Mouse (Mus musculus): Measurements from ENCODE around the gene Olfr659. TPM values are rescaled to one million over a fixed set of nuclear protein-coding genes. Genes with fewer than 3 reads are reported as not detected.

Gene Olfr659
- polyA plus RNA-seq (2014; fragmentation: Illumina TruSeq; extraction: RNeasy Lipid Tissue Mini Kit (QIAGEN cat#74804)): not detected

DNA sequence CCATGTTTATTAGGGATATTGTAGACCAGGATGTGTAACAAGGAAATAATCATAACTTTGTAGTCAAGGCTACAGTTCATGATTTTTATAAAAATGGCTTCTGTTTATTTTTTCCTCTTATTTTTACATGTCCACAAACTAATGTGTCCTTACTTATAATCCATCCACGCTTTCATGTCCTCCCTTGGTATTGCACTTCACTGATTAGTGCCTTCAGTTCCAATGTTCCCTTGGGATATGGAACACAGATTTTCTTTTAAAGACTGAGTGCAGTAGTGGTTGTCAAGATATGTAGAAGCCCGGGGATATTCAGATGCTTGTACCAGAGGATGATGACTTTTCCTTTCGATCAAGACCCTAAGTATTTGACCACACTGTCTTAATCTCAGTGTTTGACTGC is at the start of gene Olfr659:
Olfr659 (plus strand) TSS at position 301 of the 400 bp plus-strand sequence.

DNA sequence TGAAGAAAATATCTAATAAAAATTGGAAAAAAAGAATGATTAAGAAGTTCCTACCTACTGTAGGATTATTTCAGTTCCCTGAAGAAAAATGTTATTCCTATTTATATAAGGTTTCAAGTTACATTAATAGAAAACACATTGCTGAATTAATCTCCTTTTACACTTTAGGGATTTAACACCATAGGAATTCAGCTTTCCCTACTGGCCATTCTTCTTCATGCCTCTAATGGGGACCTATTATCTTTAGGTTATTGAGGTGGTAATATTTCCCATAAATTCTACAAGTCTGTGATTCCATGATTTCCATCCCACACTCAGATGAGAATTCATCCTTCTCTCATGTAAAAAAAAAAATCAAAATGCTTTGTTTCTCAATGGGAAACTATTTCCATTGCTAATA is 42.1 kb upstream of the Olfr659 start, which contains the start of gene Olfr657:
Olfr657 (plus strand) TSS at position 301 of the 400 bp plus-strand sequence.

DNA sequence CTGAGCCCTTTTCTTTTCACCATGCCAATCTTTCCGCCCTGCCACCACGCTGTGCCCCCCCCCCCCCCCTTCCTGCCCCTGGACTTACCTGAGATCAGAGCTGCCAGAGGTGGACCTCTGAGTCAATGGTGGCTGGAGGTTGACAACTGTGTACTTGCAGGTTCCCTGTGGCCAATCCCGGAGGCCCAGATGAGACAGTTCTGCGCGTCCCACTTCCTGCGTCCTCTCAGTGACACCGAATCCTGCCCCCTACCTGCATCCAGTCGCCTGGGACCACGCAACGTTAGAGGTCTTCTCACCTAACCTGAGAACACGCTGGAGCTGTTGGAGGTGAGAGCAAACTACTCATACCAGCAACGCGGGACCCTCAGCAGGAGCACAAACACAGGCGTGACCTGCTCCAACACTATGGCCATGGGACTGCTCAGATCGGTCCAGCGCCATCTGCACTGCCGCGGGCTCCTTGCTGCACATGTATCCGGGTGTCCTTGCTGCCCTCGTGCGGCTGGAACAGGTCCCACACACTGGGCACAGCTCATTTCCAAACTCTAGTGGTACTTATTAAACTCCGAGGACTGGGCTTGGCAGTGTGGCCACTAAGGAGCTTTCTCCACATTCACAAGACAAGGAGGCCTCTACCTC is 19.6 kb upstream of the Olfr659 start, which contains the start of gene Olfr658:
Olfr658 (minus strand) TSS at position 465 of the 642 bp plus-strand sequence.

DNA sequence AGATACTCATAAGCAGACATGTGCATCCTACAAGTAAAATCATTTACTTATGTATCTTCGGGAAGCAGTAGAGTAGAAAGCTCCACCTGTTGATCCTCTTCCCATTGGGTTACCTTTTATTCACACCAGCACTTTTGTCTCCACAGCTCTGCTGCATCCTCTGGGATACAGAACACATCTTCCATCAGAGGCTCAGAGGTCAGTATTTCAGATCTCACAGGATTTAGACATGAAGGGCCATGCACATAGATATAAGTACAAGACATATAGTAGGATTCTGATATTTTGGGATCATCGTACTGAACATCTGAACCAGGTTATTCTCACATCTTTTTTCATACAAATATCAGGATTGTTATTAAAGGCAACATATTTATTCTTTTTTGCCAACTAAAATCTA is 19.6 kb downstream of the Olfr659 start, which contains the start of gene Olfr661:
Olfr661 (plus strand) TSS at position 301 of the 400 bp plus-strand sequence.

Other genes with a start within 250 kb of the Olfr659 start
- gene Trim30a, start 201.6 kb upstream of the Olfr659 start, polyA plus RNA-seq (2014; fragmentation: Illumina TruSeq; extraction: RNeasy Lipid Tissue Mini Kit (QIAGEN cat#74804)): 28.2 TPM
- gene Trim30d, start 158.9 kb upstream of the Olfr659 start, polyA plus RNA-seq (2014; fragmentation: Illumina TruSeq; extraction: RNeasy Lipid Tissue Mini Kit (QIAGEN cat#74804)): 24.0 TPM
- gene Olfr651, start 116.6 kb upstream of the Olfr659 start, polyA plus RNA-seq (2014; fragmentation: Illumina TruSeq; extraction: RNeasy Lipid Tissue Mini Kit (QIAGEN cat#74804)): not detected
- gene Olfr652, start 105.9 kb upstream of the Olfr659 start, polyA plus RNA-seq (2014; fragmentation: Illumina TruSeq; extraction: RNeasy Lipid Tissue Mini Kit (QIAGEN cat#74804)): not detected
- not detected for gene Olfr653, start 89.4 kb upstream of the Olfr659 start, polyA plus RNA-seq (2014; fragmentation: Illumina TruSeq; extraction: RNeasy Lipid Tissue Mini Kit (QIAGEN cat#74804))
- not detected for gene Olfr654, start 79.7 kb upstream of the Olfr659 start, polyA plus RNA-seq (2014; fragmentation: Illumina TruSeq; extraction: RNeasy Lipid Tissue Mini Kit (QIAGEN cat#74804))
- gene Olfr655, start 65.0 kb upstream of the Olfr659 start, polyA plus RNA-seq (2014; fragmentation: Illumina TruSeq; extraction: RNeasy Lipid Tissue Mini Kit (QIAGEN cat#74804)): not detected
- not detected for gene Olfr656, start 52.8 kb upstream of the Olfr659 start, polyA plus RNA-seq (2014; fragmentation: Illumina TruSeq; extraction: RNeasy Lipid Tissue Mini Kit (QIAGEN cat#74804))
- gene Olfr657, start 42.0 kb upstream of the Olfr659 start, polyA plus RNA-seq (2014; fragmentation: Illumina TruSeq; extraction: RNeasy Lipid Tissue Mini Kit (QIAGEN cat#74804)): not detected
- gene Olfr658, start 19.4 kb upstream of the Olfr659 start, polyA plus RNA-seq (2014; fragmentation: Illumina TruSeq; extraction: RNeasy Lipid Tissue Mini Kit (QIAGEN cat#74804)): not detected
- not detected for gene Olfr661, start 19.7 kb downstream of the Olfr659 start, polyA plus RNA-seq (2014; fragmentation: Illumina TruSeq; extraction: RNeasy Lipid Tissue Mini Kit (QIAGEN cat#74804))
- not detected for gene Usp17le, start 110.7 kb downstream of the Olfr659 start, polyA plus RNA-seq (2014; fragmentation: Illumina TruSeq; extraction: RNeasy Lipid Tissue Mini Kit (QIAGEN cat#74804))
- not detected for gene Usp17lb, start 175.8 kb downstream of the Olfr659 start, polyA plus RNA-seq (2014; fragmentation: Illumina TruSeq; extraction: RNeasy Lipid Tissue Mini Kit (QIAGEN cat#74804))
- not detected for gene Usp17la, start 190.3 kb downstream of the Olfr659 start, polyA plus RNA-seq (2014; fragmentation: Illumina TruSeq; extraction: RNeasy Lipid Tissue Mini Kit (QIAGEN cat#74804))
- gene Olfr665, start 211.3 kb downstream of the Olfr659 start, polyA plus RNA-seq (2014; fragmentation: Illumina TruSeq; extraction: RNeasy Lipid Tissue Mini Kit (QIAGEN cat#74804)): not detected
- not detected for gene Olfr666, start 229.2 kb downstream of the Olfr659 start, polyA plus RNA-seq (2014; fragmentation: Illumina TruSeq; extraction: RNeasy Lipid Tissue Mini Kit (QIAGEN cat#74804))

All from ovary, adult 10 weeks (tissue).